Mouse (Mus musculus) cerebellum, adult 11-12 months (tissue): ENCODE data around the gene Prune1.

Experiments
- DNase-seq: peaks from one replicate; pipeline ENCODE4 v3.0.0; 2022

Gene Prune1

GRCm38 (mm10) chr3:95301204-95301796 lies 19.4 kb upstream of the Prune1 start:
- no peak for DNase-seq

GRCm38 (mm10) chr3:95298018-95298417 lies 16.1 kb upstream of the Prune1 start:
- DNase-seq, result no peak

- DNase-seq, result no peak
These were observed 14.2 kb upstream of the Prune1 start for GRCm38 (mm10) chr3:95296103-95296469.

- no peak for DNase-seq
These were observed 13.6 kb upstream of the Prune1 start for GRCm38 (mm10) chr3:95295321-95296102.

GRCm38 (mm10) chr3:95294718-95295117 lies 12.8 kb upstream of the Prune1 start:
- DNase-seq, result no peak

- no peak for DNase-seq
These were observed 12.4 kb upstream of the Prune1 start for GRCm38 (mm10) chr3:95294316-95294715.

- no peak for DNase-seq
These were observed 11.7 kb upstream of the Prune1 start for GRCm38 (mm10) chr3:95293537-95293936.

GRCm38 (mm10) chr3:95292899-95293298 lies 11.0 kb upstream of the Prune1 start:
- DNase-seq, result no peak

GRCm38 (mm10) chr3:95291041-95291440 lies 9.2 kb upstream of the Prune1 start:
- DNase-seq, result no peak

- DNase-seq, result no peak
These were observed 8.3 kb upstream of the Prune1 start for GRCm38 (mm10) chr3:95290156-95290555.

- peak; percentile 92 for DNase-seq
These were observed 7.5 kb upstream of the Prune1 start for GRCm38 (mm10) chr3:95289419-95289818.

GRCm38 (mm10) chr3:95287541-95287940 lies 5.7 kb upstream of the Prune1 start:
- DNase-seq, result no peak

- peak; percentile 22 for DNase-seq
These were observed 4.6 kb upstream of the Prune1 start for GRCm38 (mm10) chr3:95286510-95286909.

- DNase-seq, result no peak
These were observed 4.1 kb upstream of the Prune1 start for GRCm38 (mm10) chr3:95286011-95286410.

- DNase-seq, result peak; percentile 22
These were observed 3.5 kb upstream of the Prune1 start for GRCm38 (mm10) chr3:95285390-95285789.

- DNase-seq, result peak; percentile 24
These were observed 2.8 kb upstream of the Prune1 start for GRCm38 (mm10) chr3:95284501-95285281.

- peak; percentile 54 for DNase-seq
These were observed 2.2 kb upstream of the Prune1 start for GRCm38 (mm10) chr3:95284062-95284461.

GRCm38 (mm10) chr3:95283589-95283941 lies 1.7 kb upstream of the Prune1 start:
- no peak for DNase-seq

- peak; percentile 88 for DNase-seq
These were observed 1.2 kb upstream of the Prune1 start for GRCm38 (mm10) chr3:95282865-95283588.

GRCm38 (mm10) chr3:95282381-95282864 lies 547 bp upstream of the Prune1 start:
- peak; percentile 56 for DNase-seq

- peak; percentile 58 for DNase-seq
These were observed 1.1 kb downstream of the Prune1 start for GRCm38 (mm10) chr3:95280747-95281146.

GRCm38 (mm10) chr3:95277149-95277551 lies 4.7 kb downstream of the Prune1 start:
- DNase-seq, result peak; percentile 55

- DNase-seq, result no peak
These were observed 5.4 kb downstream of the Prune1 start for GRCm38 (mm10) chr3:95276428-95276934.
